Mouse (Mus musculus) myocyte (in vitro differentiated cells): Measurements from ENCODE around the gene Spata21. TPM values are rescaled to one million over a fixed set of nuclear protein-coding genes. Genes with fewer than 3 reads are reported as not detected.

Experiments
- H3K27me3 ChIP-seq: one replicate; pipeline ENCODE4 v1.6.1; 2011; ENCODE audit not compliant: control insufficient read depth, insufficient read depth, insufficient read length
- H3K36me3 ChIP-seq: one replicate; pipeline ENCODE4 v1.6.1; 2011; ENCODE audit not compliant: control insufficient read depth, insufficient read depth
- H3K4me2 ChIP-seq: one replicate; pipeline ENCODE4 v1.6.1; 2011; ENCODE audit warnings: low read depth, control low read depth
- H3K4me3 ChIP-seq: one replicate; pipeline ENCODE4 v1.5.1; 2011; ENCODE audit warnings: mild to moderate bottlenecking, control low read depth, moderate library complexity
- H3K79me2 ChIP-seq: one replicate; pipeline ENCODE4 v1.6.1; 2011; ENCODE audit not compliant: control insufficient read depth, insufficient read depth
- H3ac ChIP-seq: one replicate; pipeline ENCODE4 v1.6.1; 2011; ENCODE audit not compliant: control insufficient read depth, insufficient read length
- CEBPB ChIP-seq: IDR thresholded peaks from 2 replicates; pipeline ENCODE4 v1.6.1; 2011; ENCODE audit warnings: mild to moderate bottlenecking, moderate library complexity; ENCODE audit not compliant: poor library complexity, insufficient read depth, severe bottlenecking
- E2F4 ChIP-seq: IDR thresholded peaks from one replicate; pipeline ENCODE4 v1.6.1; 2011; ENCODE audit warnings: mild to moderate bottlenecking, control low read depth, moderate library complexity; ENCODE audit not compliant: insufficient read depth
- MAX ChIP-seq: IDR thresholded peaks from one replicate; pipeline ENCODE4 v1.6.1; 2011; ENCODE audit warnings: low read depth, mild to moderate bottlenecking, control low read depth
- MYOD1 ChIP-seq, 3 experiments: IDR thresholded peaks; one replicate each; pipeline ENCODE4 v1.6.1; 2011; ENCODE audit warnings: control low read depth in 2 of 3, low read depth in 2 of 3, mild to moderate bottlenecking in 2 of 3, moderate library complexity in 1 of 3; ENCODE audit not compliant: insufficient read length in 2 of 3, control insufficient read depth in 1 of 3
- MYOG ChIP-seq, 3 experiments: IDR thresholded peaks; one replicate each; pipeline ENCODE4 v1.6.1; 2011; ENCODE audit warnings: control low read depth in 2 of 3, low read depth in 2 of 3, mild to moderate bottlenecking in 2 of 3; ENCODE audit not compliant: insufficient read length in 2 of 3, control insufficient read depth in 1 of 3, insufficient read depth in 1 of 3
- POLR2A ChIP-seq: IDR thresholded peaks from one replicate; pipeline ENCODE4 v1.6.1; 2011; ENCODE audit warnings: low read depth, mild to moderate bottlenecking, control low read depth, moderate library complexity; ENCODE audit not compliant: insufficient read length
- POLR2AphosphoS2 ChIP-seq: IDR thresholded peaks from one replicate; pipeline ENCODE4 v1.6.1; 2011; ENCODE audit warnings: low read depth, control low read depth; ENCODE audit not compliant: insufficient read length
- REST ChIP-seq: IDR thresholded peaks from one replicate; pipeline ENCODE4 v1.6.1; 2011; ENCODE audit warnings: mild to moderate bottlenecking, control low read depth, moderate library complexity; ENCODE audit not compliant: insufficient read depth, insufficient read length
- SRF ChIP-seq: IDR thresholded peaks from one replicate; pipeline ENCODE4 v1.6.1; 2011; ENCODE audit warnings: low read depth; ENCODE audit not compliant: control insufficient read depth, insufficient read length
- TCF12 ChIP-seq: IDR thresholded peaks from one replicate; pipeline ENCODE4 v1.6.1; 2011; ENCODE audit warnings: mild to moderate bottlenecking, control low read depth; ENCODE audit not compliant: poor library complexity, insufficient read depth, severe bottlenecking
- TCF3 ChIP-seq: IDR thresholded peaks from one replicate; pipeline ENCODE4 v1.6.1; 2011; ENCODE audit warnings: low read depth, control low read depth; ENCODE audit not compliant: insufficient read length
- USF1 ChIP-seq: IDR thresholded peaks from one replicate; pipeline ENCODE4 v1.6.1; 2011; ENCODE audit warnings: low read depth, mild to moderate bottlenecking, control low read depth, moderate library complexity
- polyA plus RNA-seq: library from polyadenylated mRNA; unstranded; fragments of >200 nt; fragmentation: generic; extraction: Trizol; gene quantifications from one replicate; pipeline ENCODE4 v1.2.1, GENCODE M21; 2012; ENCODE audit warnings: missing spikeins

Spata21 gene
- polyA plus RNA-seq, 1 experiment, result not detected

DNA sequence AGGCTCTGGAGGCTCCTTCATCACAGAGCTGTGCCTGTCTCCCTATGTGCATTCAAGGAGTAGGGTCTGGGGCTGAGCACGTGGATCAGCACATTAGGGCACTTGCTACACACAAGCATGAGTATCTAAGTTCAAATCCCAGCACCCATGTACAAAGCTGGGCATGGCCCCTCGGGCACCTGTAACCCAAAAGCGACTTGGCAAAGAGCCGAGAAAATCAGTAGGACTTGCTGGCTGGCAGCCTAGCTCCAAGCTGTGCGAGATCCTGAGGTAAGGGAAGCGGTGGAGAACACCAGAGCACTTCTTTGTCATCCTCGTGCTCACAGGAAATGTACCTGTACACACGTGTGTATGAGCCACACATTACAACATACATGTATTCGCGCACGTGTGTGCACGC lies 35.7 kb upstream of the Spata21 start:
- no peak for TF ChIP-seq POLR2A
- TF ChIP-seq SRF, result no peak
- TF ChIP-seq MYOG (IDR thresholded peaks at IDR 0.05; ENCODE audit: control insufficient read depth in 1 of 3, insufficient read depth in 1 of 3, insufficient read length in 2 of 3, low read depth in 2 of 3), result no peak
- no peak for TF ChIP-seq MAX
- TF ChIP-seq CEBPB, result no peak
- TF ChIP-seq USF1, result no peak
- TF ChIP-seq POLR2AphosphoS2, result no peak
- no peak for TF ChIP-seq REST
- TF ChIP-seq TCF12, result no peak
- no peak for TF ChIP-seq E2F4
- no peak for TF ChIP-seq MYOD1 (IDR thresholded peaks at IDR 0.05; ENCODE audit: control insufficient read depth in 1 of 3, insufficient read length in 2 of 3, low read depth in 2 of 3)
- no peak for TF ChIP-seq TCF3
- Histone ChIP-seq H3K4me3 (no peak overlapping the region), H3ac (no peak overlapping the region), H3K27me3 (no peaks in the 10 kb centered on the region), H3K4me2 (no peak overlapping the region), H3K79me2 (no peaks in the 10 kb centered on the region), H3K36me3 (no peaks in the 10 kb centered on the region)

DNA sequence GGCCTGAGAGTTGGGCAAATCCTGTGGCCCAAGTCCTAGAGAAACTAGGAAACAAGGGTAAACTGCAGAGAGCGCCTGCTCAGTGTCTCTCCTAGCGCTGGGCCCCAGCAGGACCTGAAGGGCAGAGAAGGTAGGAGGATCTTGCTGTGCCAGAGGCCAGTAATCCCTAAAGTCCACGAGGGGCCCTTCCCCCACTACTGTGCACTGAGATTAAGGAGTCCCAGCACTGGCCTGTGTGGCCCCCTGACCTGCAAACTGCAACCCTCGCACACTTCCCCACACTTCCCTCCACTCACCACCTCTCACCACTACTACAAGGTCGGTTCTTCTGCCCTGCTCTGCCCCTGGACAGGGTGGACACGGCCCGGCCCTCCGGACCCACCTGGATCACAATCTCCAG lies 35.0 kb upstream of the Spata21 start:
- H3K36me3 ChIP-seq, result no peaks in the 10 kb centered on the region
- no peak overlapping the region for H3K4me3 ChIP-seq
- no peaks in the 10 kb centered on the region for H3K27me3 ChIP-seq

DNA sequence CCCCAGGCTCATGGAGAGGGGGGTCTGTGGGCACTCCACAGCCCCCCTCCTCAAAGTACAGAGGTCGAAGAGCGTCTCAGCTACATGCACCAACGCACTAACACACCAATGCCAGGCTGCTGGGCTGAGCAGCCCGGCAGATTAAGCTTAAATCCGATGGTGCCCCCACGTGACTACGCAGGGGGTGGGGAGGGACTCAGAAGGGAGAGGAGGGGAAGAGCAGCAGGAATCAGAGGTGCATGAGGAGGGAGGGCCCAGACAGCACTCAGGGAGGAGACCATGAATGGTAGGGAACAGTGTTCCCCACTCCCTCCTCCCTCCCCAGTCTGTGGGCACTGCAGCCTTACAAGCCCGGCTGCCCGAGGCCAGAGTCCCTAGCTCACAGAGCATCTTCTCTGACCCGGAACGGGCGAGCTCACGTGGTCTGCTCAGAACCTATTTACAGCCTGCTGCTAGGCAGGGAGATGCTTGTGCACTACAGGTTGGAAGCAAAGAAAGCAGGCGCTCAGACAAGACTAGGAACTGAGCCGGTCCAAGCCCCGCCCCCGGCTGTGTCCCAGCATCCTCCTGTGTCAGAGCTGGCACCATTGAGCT lies 34.5 kb upstream of the Spata21 start:
- no peak overlapping the region for H3ac ChIP-seq
- TF ChIP-seq SRF (no peak), TCF3 (no peak), MAX (no peak), TCF12 (no peak), MYOD1 (IDR thresholded peaks at IDR 0.05; ENCODE audit: control insufficient read depth in 1 of 3, insufficient read length in 2 of 3, low read depth in 2 of 3) (no peak), POLR2AphosphoS2 (no peak), POLR2A (no peak), E2F4 (no peak), MYOG (IDR thresholded peaks at IDR 0.05; ENCODE audit: control insufficient read depth in 1 of 3, insufficient read depth in 1 of 3, insufficient read length in 2 of 3, low read depth in 2 of 3) (no peak), USF1 (no peak), REST (no peak), CEBPB (no peak)
- H3K4me3 ChIP-seq, result no peak overlapping the region

More for the DNA sequence above, 35.0 kb upstream of the Spata21 start:
- H3K79me2 ChIP-seq, result no peaks in the 10 kb centered on the region
- H3ac ChIP-seq, result no peak overlapping the region
- no peak overlapping the region for H3K4me2 ChIP-seq
- TF ChIP-seq MAX (no peak), TCF3 (no peak), SRF (no peak), POLR2A (no peak), MYOG (IDR thresholded peaks at IDR 0.05; ENCODE audit: control insufficient read depth in 1 of 3, insufficient read depth in 1 of 3, insufficient read length in 2 of 3, low read depth in 2 of 3) (no peak), MYOD1 (IDR thresholded peaks at IDR 0.05; ENCODE audit: control insufficient read depth in 1 of 3, insufficient read length in 2 of 3, low read depth in 2 of 3) (no peak), USF1 (no peak), POLR2AphosphoS2 (no peak), E2F4 (no peak), CEBPB (no peak), TCF12 (no peak), REST (no peak)

DNA sequence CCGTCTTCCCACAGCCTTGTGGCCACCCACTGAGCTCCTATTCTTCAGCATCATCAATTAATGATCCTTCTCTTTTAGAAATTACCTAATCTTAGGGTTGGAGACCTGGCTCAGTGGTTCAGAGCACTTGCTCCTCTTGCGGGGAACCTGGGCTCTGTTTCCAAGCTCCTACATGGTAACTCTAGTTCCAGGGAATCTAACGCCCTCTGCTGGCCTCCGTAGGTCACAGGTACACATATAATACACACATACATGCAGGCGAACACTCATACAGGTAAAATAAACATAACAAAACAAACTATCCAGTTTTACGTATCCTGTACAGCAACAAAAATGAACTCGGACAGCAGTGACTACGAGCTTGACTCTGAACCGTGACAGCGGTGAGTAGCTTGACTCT lies 31.2 kb upstream of the Spata21 start:
- Histone ChIP-seq H3K36me3 (no peaks in the 10 kb centered on the region), H3K27me3 (no peaks in the 10 kb centered on the region), H3ac (no peak overlapping the region), H3K79me2 (no peaks in the 10 kb centered on the region), H3K4me3 (no peak overlapping the region), H3K4me2 (no peak overlapping the region)
- no peak for TF ChIP-seq E2F4
- no peak for TF ChIP-seq USF1
- TF ChIP-seq REST, result no peak

More for the DNA sequence above, 34.5 kb upstream of the Spata21 start:
- H3K79me2 ChIP-seq, result no peaks in the 10 kb centered on the region
- no peaks in the 10 kb centered on the region for H3K36me3 ChIP-seq
- H3K27me3 ChIP-seq, result no peaks in the 10 kb centered on the region
- H3K4me2 ChIP-seq, result no peak overlapping the region

DNA sequence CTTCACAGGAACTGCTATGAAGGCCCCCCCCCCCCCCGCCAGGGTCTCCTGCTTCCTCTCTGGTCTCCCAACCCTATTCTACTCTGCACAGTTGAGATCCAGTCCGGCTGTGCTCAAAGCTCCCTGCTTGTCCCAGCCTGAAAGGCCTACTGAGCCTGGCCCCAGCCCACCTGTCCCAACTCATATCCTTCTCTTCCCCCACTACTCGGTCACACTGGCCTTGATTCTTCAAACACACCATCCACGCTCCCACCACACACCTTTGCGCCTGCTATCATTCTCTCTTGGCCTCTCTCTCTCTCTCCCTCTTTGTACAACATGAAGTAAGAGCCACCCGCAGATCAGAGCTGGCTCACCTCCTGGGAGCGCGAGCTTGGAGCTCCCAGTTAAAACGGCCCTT lies 29.3 kb upstream of the Spata21 start:
- no peaks in the 10 kb centered on the region for H3K27me3 ChIP-seq
- peak overlapping the region; percentile 84 for H3K4me2 ChIP-seq
- no peaks in the 10 kb centered on the region for H3K79me2 ChIP-seq
- H3K4me3 ChIP-seq, result no peak overlapping the region
- no peak overlapping the region for H3ac ChIP-seq
- no peaks in the 10 kb centered on the region for H3K36me3 ChIP-seq
- TF ChIP-seq MAX (no peak), TCF3 (no peak), SRF (no peak), MYOG (IDR thresholded peaks at IDR 0.05; ENCODE audit: control insufficient read depth in 1 of 3, insufficient read depth in 1 of 3, insufficient read length in 2 of 3, low read depth in 2 of 3) (no peak), MYOD1 (IDR thresholded peaks at IDR 0.05; ENCODE audit: control insufficient read depth in 1 of 3, insufficient read length in 2 of 3, low read depth in 2 of 3) (no peak), TCF12 (no peak), POLR2AphosphoS2 (no peak), POLR2A (no peak), REST (no peak), CEBPB (no peak), USF1 (no peak), E2F4 (no peak)
